Mouse (Mus musculus) midbrain, postnatal 0 days (tissue): ENCODE measurements around the gene Rsad1. TPM values are rescaled to one million over a fixed set of nuclear protein-coding genes. Genes with fewer than 3 reads are reported as not detected.

Source experiments
- ATAC-seq: fragments of 200-750 bp; cut with Nextera tagmentation; 2 replicates; pipeline ENCODE4 v1.8.0; 2017; ENCODE audit warnings: moderate number of reproducible peaks, mild to moderate bottlenecking, moderate TSS enrichment, moderate library complexity; ENCODE audit not compliant: low FRiP score
- DNase-seq: peaks from one replicate; pipeline ENCODE4 v3.0.0-alpha.2; 2015; ENCODE audit warnings: low spot score
- H3K27ac ChIP-seq: fragments of 300-500 bp; sonication (generic); 2 replicates; pipeline ENCODE4 v1.5.1; 2014; ENCODE audit warnings: low read depth, mild to moderate bottlenecking, low read length, mixed read lengths
- H3K27me3 ChIP-seq: fragments of 300-500 bp; sonication (generic); 2 replicates; pipeline ENCODE4 v1.6.1; 2014; ENCODE audit warnings: low read length, control low read depth, mixed read lengths; ENCODE audit not compliant: insufficient read depth
- H3K36me3 ChIP-seq: fragments of 300-500 bp; sonication (generic); 2 replicates; pipeline ENCODE4 v1.6.1; 2014; ENCODE audit warnings: low read length, control low read depth, mixed read lengths; ENCODE audit not compliant: insufficient read depth
- H3K4me1 ChIP-seq: fragments of 300-500 bp; sonication (generic); 2 replicates; pipeline ENCODE4 v1.6.1; 2014; ENCODE audit warnings: mild to moderate bottlenecking, control low read depth, antibody characterized with exemption, low read length, mixed read lengths; ENCODE audit not compliant: insufficient read depth
- H3K4me2 ChIP-seq: fragments of 300-500 bp; sonication (generic); 2 replicates; pipeline ENCODE4 v1.6.1; 2014; ENCODE audit warnings: low read depth, mild to moderate bottlenecking, low read length, mixed read lengths; ENCODE audit not compliant: poor library complexity, severe bottlenecking
- H3K4me3 ChIP-seq: fragments of 300-500 bp; sonication (generic); 2 replicates; pipeline ENCODE4 v1.5.1; 2014; ENCODE audit warnings: low read depth, mild to moderate bottlenecking, low read length, moderate library complexity
- H3K9ac ChIP-seq: fragments of 300-500 bp; sonication (generic); replicated peaks from 2 replicates; pipeline ENCODE4 v1.6.1; 2014; ENCODE audit warnings: mild to moderate bottlenecking, low read length, moderate library complexity, mixed read lengths; ENCODE audit not compliant: poor library complexity, severe bottlenecking
- H3K9me3 ChIP-seq: fragments of 300-500 bp; sonication (generic); 2 replicates; pipeline ENCODE4 v1.6.1; 2016; ENCODE audit warnings: low read length, control low read depth
- CTCF ChIP-seq: IDR thresholded peaks from 2 replicates; pipeline ENCODE4 v1.5.1; 2016; ENCODE audit warnings: antibody characterized with exemption, mild to moderate bottlenecking
- WGBS: fragments of 180-500 bp; shearing (Covaris S2); extraction: QIAGEN DNeasy Blood & Tissue Kit; methylation state at CpG from one replicate; pipeline ENCODE4 v1.1.7; 2014; 5-methylcytosine and 5-hydroxymethylcytosine counted together
- polyA plus RNA-seq: library from polyadenylated mRNA; unstranded; fragments of >200 nt; fragmentation: Nextera tagmentation; extraction: Ambion mirVana; gene quantifications from 2 replicates; pipeline ENCODE4 v1.2.1, GENCODE M21; 2015
- total RNA-seq: library from RNA; depleted of rRNA; stranded (reverse); fragments of >200 nt; gene quantifications from 2 replicates; pipeline ENCODE4 v1.2.3, GENCODE M21; 2014; rRNA removed

The Rsad1 gene
- total and polyA plus RNA-seq, 2 experiments from 2014 or later, result 12.6 to 13.5 TPM

- Histone ChIP-seq H3K27ac (no peak overlapping the region), H3K4me1 (no peaks in the 10 kb centered on the region; the same call in 1 of the 2 replicates), H3K27me3 (0 out of 2 replicates have a peak, but pooled peaks cover 1% of the 10 kb centered on the region), H3K9me3 (no peaks in the 10 kb centered on the region), H3K9ac (peak overlapping the region; percentile 70; the same call in 1 of the 2 replicates), H3K36me3 (no peaks in the 10 kb centered on the region), H3K4me3 (peak overlapping the region; percentile 50), H3K4me2 (peak overlapping the region; percentile 73)
- ATAC-seq (no peak), DNase-seq (no peak)
- TF ChIP-seq CTCF, result no peak
- 72% methylated on average over 7 of the region's 7 CpGs for WGBS
Measured at GRCm38 (mm10) chr11:94491749-94492099, 57.3 kb downstream of the Rsad1 start.

GRCm38 (mm10) chr11:94491035-94491748 lies 57.9 kb downstream of the Rsad1 start:
- no peaks in the 10 kb centered on the region; the same call in 1 of the 2 replicates for H3K4me1 ChIP-seq
- H3K9ac ChIP-seq, result peak overlapping the region; percentile 70
- H3K36me3 ChIP-seq, result no peaks in the 10 kb centered on the region
- peak; percentile 75 for DNase-seq
- peak overlapping the region; percentile 50 for H3K4me3 ChIP-seq
- H3K27ac ChIP-seq, result 0 out of 2 replicates have a peak overlapping the region, but pooled peaks have one; percentile 32
- peak; percentile 39; the same call in 1 of the 2 replicates for TF ChIP-seq CTCF
- no peaks in the 10 kb centered on the region for H3K9me3 ChIP-seq
- H3K4me2 ChIP-seq, result peak overlapping the region; percentile 73
- H3K27me3 ChIP-seq, result 0 out of 2 replicates have a peak, but pooled peaks cover 4% of the 10 kb centered on the region
- WGBS, result 5% methylated on average over 53 of the region's 55 CpGs
- peak; percentile 68 for ATAC-seq

Other genes with a start within 250 kb of the Rsad1 start
- gene Luc7l3, start 227.3 kb downstream of the Rsad1 start, total RNA-seq, result 47.5 and 87.1 TPM in 2 replicates
- gene Luc7l3, start 227.3 kb downstream of the Rsad1 start, polyA plus RNA-seq, result 100 and 124 TPM in 2 replicates
- 41.7 and 49.5 TPM in 2 replicates for gene Ankrd40, start 221.3 kb downstream of the Rsad1 start, total RNA-seq
- gene Ankrd40, start 221.3 kb downstream of the Rsad1 start, polyA plus RNA-seq, result 11.9 and 12.8 TPM in 2 replicates
- 1.7 and 3.6 TPM in 2 replicates for gene Abcc3, start 156.3 kb downstream of the Rsad1 start, total RNA-seq
- 0.72 and 0.99 TPM in 2 replicates for gene Abcc3, start 156.3 kb downstream of the Rsad1 start, polyA plus RNA-seq
- gene Cacna1g, start 75.1 kb downstream of the Rsad1 start, total RNA-seq, result 94.6 and 131 TPM in 2 replicates
- gene Cacna1g, start 75.1 kb downstream of the Rsad1 start, polyA plus RNA-seq, result 13.0 and 13.2 TPM in 2 replicates
- gene Spata20, start 63.1 kb downstream of the Rsad1 start, total RNA-seq, result 0.93 and 6.5 TPM in 2 replicates
- 1.2 and 1.3 TPM in 2 replicates for gene Spata20, start 63.1 kb downstream of the Rsad1 start, polyA plus RNA-seq
- gene Epn3, start 49.3 kb downstream of the Rsad1 start, total RNA-seq, result 1.1 and 5.0 TPM in 2 replicates
- 0.92 and 1.4 TPM in 2 replicates for gene Epn3, start 49.3 kb downstream of the Rsad1 start, polyA plus RNA-seq
- gene Mycbpap, start 27.5 kb downstream of the Rsad1 start, total RNA-seq, result 3.2 and 4.4 TPM in 2 replicates
- 1.2 and 2.0 TPM in 2 replicates for gene Mycbpap, start 27.5 kb downstream of the Rsad1 start, polyA plus RNA-seq
- 0.11 TPM in 1 of 2 replicates, not detected in the other for gene Chad, start 15.8 kb upstream of the Rsad1 start, total RNA-seq
- 0.85 and 0.87 TPM in 2 replicates for gene Chad, start 15.8 kb upstream of the Rsad1 start, polyA plus RNA-seq
- gene Acsf2, start 52.6 kb upstream of the Rsad1 start, total RNA-seq, result 3.9 and 6.6 TPM in 2 replicates
- gene Acsf2, start 52.6 kb upstream of the Rsad1 start, polyA plus RNA-seq, result 1.7 and 1.9 TPM in 2 replicates
- gene Lrrc59, start 80.5 kb upstream of the Rsad1 start, total RNA-seq, result 128 and 129 TPM in 2 replicates
- 135 and 137 TPM in 2 replicates for gene Lrrc59, start 80.5 kb upstream of the Rsad1 start, polyA plus RNA-seq
- 42.5 and 49.5 TPM in 2 replicates for gene Mrpl27, start 104.5 kb upstream of the Rsad1 start, total RNA-seq
- gene Mrpl27, start 104.5 kb upstream of the Rsad1 start, polyA plus RNA-seq, result 162 and 169 TPM in 2 replicates
- gene Eme1, start 104.7 kb upstream of the Rsad1 start, total RNA-seq, result 0.28 and 0.49 TPM in 2 replicates
- gene Eme1, start 104.7 kb upstream of the Rsad1 start, polyA plus RNA-seq, result 0.75 and 0.82 TPM in 2 replicates
- gene Xylt2, start 128.3 kb upstream of the Rsad1 start, total RNA-seq, result 38.4 and 45.8 TPM in 2 replicates
- 10.2 and 12.5 TPM in 2 replicates for gene Xylt2, start 128.3 kb upstream of the Rsad1 start, polyA plus RNA-seq
- gene Gm11541, start 155.2 kb upstream of the Rsad1 start, total RNA-seq, result 0.22 TPM in 1 of 2 replicates, not detected in the other
- not detected in 2 replicates for gene Gm11541, start 155.2 kb upstream of the Rsad1 start, polyA plus RNA-seq
- 1.1 TPM in 1 of 2 replicates, not detected in the other for gene Cdc34b, start 192.5 kb upstream of the Rsad1 start, total RNA-seq
- 0.14 TPM in 1 of 2 replicates, not detected in the other for gene Cdc34b, start 192.5 kb upstream of the Rsad1 start, polyA plus RNA-seq
- not detected in 2 replicates for gene Tmem92, start 233.4 kb upstream of the Rsad1 start, total RNA-seq
- gene Tmem92, start 233.4 kb upstream of the Rsad1 start, polyA plus RNA-seq, result not detected in 2 replicates